Mouse (Mus musculus): ENCODE data around the gene Chchd5. TPM values are rescaled to one million over a fixed set of nuclear protein-coding genes. Genes with fewer than 3 reads are reported as not detected.

Gene Chchd5
- polyA plus RNA-seq, 1 experiment from 2014 or later, result 21.8 TPM

DNA sequence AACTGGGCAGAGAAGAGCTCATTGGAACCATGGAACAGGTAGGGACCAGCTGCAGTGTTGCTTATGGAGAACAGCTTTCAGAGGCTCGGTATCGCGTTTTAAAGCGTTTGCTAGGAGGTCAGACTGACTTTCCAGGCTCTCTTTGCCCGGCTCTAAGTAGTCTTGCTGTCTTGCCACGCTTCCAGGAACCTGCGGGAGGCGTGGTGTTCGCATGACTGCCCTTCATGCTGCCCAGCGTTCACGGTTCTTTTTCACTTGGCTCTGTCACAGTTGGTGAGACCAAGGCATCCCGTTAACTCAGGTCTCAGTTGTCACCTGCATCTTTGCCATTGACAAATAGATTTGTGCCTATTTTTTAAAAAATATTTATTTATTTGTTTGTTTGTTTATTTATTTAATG is 11.4 kb upstream of the Chchd5 start:
- Histone ChIP-seq H3K9ac (no peak overlapping the region), H3K36me3 (replicated peaks) (peaks cover 91% of the 10 kb centered on the region), H3K27me3 (no peaks in the 10 kb centered on the region), H3K4me2 (no peak overlapping the region), H3K4me3 (replicated peaks) (no peak overlapping the region), H3K4me1 (no peaks in the 10 kb centered on the region), H3K9me3 (no peaks in the 10 kb centered on the region), H3K27ac (no peak overlapping the region)
- WGBS, result 89% methylated on average over 12 of the region's 12 CpGs
- no peak for ATAC-seq (ENCODE audit: low FRiP score)

DNA sequence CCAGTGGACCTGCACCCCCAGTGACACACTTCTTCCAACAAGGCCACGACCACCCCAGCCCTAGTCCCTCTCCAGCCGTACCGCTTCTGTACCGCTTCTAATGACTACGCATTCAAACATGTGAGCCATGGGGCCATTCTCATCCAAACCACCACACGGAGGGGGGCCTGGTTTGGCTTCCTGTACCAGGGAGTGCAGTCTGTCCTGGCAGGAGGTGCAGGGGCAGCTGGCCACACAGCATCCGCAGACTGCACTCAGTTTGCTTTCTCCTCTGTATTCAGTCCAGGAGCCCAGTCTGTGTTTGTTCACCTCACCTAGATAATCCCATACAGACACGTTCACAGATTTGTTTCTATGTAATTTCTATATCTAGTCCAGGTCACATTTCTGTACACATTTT is 7.5 kb upstream of the Chchd5 start:
- 98% methylated on average over 8 of the region's 8 CpGs for WGBS
- Histone ChIP-seq H3K4me3 (replicated peaks) (no peak overlapping the region), H3K27me3 (no peaks in the 10 kb centered on the region), H3K27ac (no peak overlapping the region), H3K36me3 (replicated peaks) (peaks cover 92% of the 10 kb centered on the region), H3K4me1 (no peaks in the 10 kb centered on the region), H3K9me3 (no peaks in the 10 kb centered on the region), H3K9ac (no peak overlapping the region), H3K4me2 (no peak overlapping the region)
- ATAC-seq (ENCODE audit: low FRiP score), result no peak

DNA sequence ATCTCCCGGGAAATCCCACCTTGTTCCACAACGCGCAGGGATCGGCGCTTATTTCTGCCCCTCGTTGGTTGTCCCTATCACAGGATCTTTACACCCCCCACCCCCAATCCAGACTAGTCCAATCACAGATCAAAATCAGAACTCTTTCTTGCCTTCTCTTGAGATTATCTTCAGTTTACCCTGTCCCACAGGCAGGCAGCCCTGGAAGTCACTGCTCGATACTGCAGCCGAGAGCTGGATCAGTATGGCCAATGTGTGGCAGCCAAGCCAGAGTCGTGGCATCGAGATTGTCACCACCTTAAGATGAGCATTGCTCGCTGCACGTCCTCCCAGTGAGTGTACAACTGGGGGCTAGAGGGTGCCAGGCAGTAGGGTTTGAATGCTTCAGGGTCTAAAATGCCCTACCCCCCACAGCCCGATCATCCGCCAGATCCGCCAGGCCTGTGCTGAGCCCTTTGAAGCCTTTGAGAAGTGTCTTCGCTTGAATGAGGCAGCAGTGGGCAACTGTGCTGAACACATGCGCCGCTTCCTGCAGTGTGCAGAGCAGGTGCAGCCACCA is 566 bp downstream of the Chchd5 start:
- peak overlapping the region; percentile 78 for H3K4me2 ChIP-seq
- H3K4me3 ChIP-seq (replicated peaks), result peak overlapping the region; percentile 61
- WGBS, result 38% methylated on average over 18 of the region's 18 CpGs

DNA sequence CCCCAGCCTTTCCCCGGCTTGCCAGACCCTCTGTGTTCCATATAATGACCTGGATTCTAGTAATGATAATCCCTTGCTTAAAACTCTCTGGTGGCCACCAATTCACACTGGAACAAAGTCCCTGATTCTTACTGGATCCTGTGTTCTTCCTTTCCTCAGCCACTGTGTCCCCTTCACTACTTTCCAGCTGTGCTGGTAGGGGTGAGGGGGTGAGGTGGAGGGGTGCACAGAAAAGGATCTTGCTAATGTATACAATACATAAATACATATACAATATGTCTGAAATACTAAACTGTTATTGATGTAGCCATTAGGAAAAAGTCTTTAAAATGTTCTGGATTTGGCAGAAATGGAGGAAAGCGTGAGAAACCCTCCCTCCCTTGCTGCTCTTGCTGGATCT is 1.3 kb downstream of the Chchd5 start:
- Histone ChIP-seq H3K4me1 (peaks cover 15% of the 10 kb centered on the region), H3K27ac (no peak overlapping the region), H3K4me3 (replicated peaks) (no peak overlapping the region), H3K9ac (no peak overlapping the region), H3K9me3 (0 out of 2 replicates have a peak, but pooled peaks cover 6% of the 10 kb centered on the region), H3K4me2 (peak overlapping the region; percentile 78), H3K36me3 (replicated peaks) (peaks cover 48% of the 10 kb centered on the region), H3K27me3 (no peaks in the 10 kb centered on the region)
- 98% methylated on average over 2 of the region's 2 CpGs for WGBS
- ATAC-seq (ENCODE audit: low FRiP score), result no peak

More for the DNA sequence above, 566 bp downstream of the Chchd5 start:
- peak; percentile 21; the same call in 1 of the 2 replicates for ATAC-seq (ENCODE audit: low FRiP score)
- peak overlapping the region; percentile 85 for H3K27ac ChIP-seq
- H3K9ac ChIP-seq, result peak overlapping the region; percentile 71
- peaks cover 55% of the 10 kb centered on the region for H3K36me3 ChIP-seq (replicated peaks)
- H3K9me3 ChIP-seq, result 0 out of 2 replicates have a peak, but pooled peaks cover 6% of the 10 kb centered on the region
- peaks cover 15% of the 10 kb centered on the region for H3K4me1 ChIP-seq
- no peaks in the 10 kb centered on the region for H3K27me3 ChIP-seq

DNA sequence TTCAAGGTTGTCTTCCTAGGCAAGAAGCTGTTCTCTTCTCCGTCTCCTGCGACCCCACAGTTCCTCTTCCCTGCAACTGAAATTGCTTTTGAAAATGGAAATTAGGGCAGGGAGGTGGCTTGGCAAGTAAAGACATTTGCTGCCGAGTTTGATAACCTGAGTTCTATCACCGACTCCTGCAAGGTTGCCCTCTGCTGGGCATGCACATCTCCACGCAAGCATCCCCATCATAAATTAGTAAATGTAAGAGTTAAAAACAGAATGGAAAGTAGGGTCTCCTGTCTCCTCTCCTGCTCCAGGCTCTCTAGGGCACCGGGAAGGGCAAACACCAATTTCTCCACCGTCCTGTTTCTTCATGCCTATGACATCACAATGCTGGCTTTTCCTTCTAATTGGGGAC is 2.7 kb downstream of the Chchd5 start:
- Histone ChIP-seq H3K4me3 (replicated peaks) (no peak overlapping the region), H3K27ac (no peak overlapping the region), H3K9ac (no peak overlapping the region), H3K4me2 (no peak overlapping the region), H3K27me3 (no peaks in the 10 kb centered on the region), H3K36me3 (replicated peaks) (peaks cover 34% of the 10 kb centered on the region), H3K9me3 (0 out of 2 replicates have a peak, but pooled peaks cover 6% of the 10 kb centered on the region), H3K4me1 (peaks cover 15% of the 10 kb centered on the region)
- WGBS, result 95% methylated on average over 7 of the region's 7 CpGs
- no peak for ATAC-seq (ENCODE audit: low FRiP score)

DNA sequence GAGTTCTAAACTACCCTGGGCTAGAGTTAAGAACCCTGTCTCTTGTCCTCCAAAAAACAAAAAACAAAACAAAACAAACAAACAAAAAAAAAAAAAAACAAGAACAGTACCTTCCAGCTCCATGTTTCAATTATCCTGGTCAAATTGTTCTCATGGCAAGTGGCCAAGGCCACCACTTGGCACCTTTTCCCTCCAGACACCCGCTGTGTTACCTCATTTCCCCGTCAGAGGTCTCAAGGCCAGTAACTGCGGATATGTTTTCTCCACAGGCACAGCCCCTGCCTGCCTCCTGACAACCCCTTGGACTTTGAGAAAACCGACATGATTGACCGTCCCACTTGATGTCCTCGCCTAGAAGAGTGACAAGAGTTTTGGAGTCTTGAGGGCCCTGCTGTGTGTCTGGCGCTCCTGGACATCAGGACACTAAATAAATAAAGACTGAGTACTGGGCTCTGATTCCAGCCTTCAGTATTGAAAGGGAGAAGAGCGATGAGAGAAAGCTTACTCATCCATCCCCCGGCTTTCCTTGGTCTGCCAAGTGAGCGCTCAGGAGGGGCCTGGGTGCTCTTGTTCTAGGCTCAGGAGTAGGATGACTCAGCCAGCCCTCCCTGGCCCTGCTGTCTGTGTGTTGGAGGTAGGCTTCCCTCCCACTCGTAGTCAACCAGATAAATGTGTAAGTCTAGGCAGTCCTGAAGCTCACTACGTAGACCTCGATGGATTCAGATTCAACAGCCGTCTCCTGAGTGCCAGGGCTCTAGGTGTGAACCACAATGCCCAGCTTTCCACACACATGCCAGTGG is 3.7 kb downstream of the Chchd5 start:
- ATAC-seq (ENCODE audit: low FRiP score), result no peak
- no peak overlapping the region for H3K27ac ChIP-seq

DNA sequence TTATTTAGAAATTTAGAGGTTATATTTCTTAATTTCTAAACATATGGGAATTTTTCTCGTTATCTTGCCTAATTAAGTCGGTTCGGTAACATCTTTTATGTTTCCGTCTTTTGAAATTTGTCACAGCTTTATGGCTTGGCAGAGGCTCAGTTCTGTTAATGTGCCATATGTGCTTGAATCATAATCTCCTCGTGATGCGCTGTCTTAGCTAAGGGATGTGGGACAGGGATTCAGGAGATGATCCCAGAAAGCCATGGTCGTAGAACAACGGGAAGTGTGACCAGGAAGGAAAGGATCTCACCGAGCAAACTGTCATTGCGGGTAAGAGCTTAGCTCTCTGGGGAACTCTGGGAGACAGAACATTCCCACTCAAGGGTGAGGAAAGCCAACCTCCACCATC is 10.4 kb downstream of the Chchd5 start:
- no peak overlapping the region for H3K27ac ChIP-seq
- H3K4me2 ChIP-seq, result no peak overlapping the region
- H3K4me1 ChIP-seq, result no peaks in the 10 kb centered on the region
- no peaks in the 10 kb centered on the region for H3K27me3 ChIP-seq
- no peak overlapping the region for H3K9ac ChIP-seq
- H3K36me3 ChIP-seq (replicated peaks), result no peaks in the 10 kb centered on the region
- WGBS, result 82% methylated on average over 10 of the region's 10 CpGs
- no peak overlapping the region for H3K4me3 ChIP-seq (replicated peaks)
- ATAC-seq (ENCODE audit: low FRiP score), result no peak
- H3K9me3 ChIP-seq, result no peaks in the 10 kb centered on the region

More for the DNA sequence above, 3.7 kb downstream of the Chchd5 start:
- no peak overlapping the region for H3K4me2 ChIP-seq
- peaks cover 30% of the 10 kb centered on the region for H3K36me3 ChIP-seq (replicated peaks)
- H3K4me1 ChIP-seq, result peaks cover 15% of the 10 kb centered on the region
- no peak overlapping the region for H3K4me3 ChIP-seq (replicated peaks)
- WGBS, result 96% methylated on average over 14 of the region's 14 CpGs
- H3K27me3 ChIP-seq, result no peaks in the 10 kb centered on the region
- H3K9me3 ChIP-seq, result 0 out of 2 replicates have a peak, but pooled peaks cover 6% of the 10 kb centered on the region
- H3K9ac ChIP-seq, result no peak overlapping the region

DNA sequence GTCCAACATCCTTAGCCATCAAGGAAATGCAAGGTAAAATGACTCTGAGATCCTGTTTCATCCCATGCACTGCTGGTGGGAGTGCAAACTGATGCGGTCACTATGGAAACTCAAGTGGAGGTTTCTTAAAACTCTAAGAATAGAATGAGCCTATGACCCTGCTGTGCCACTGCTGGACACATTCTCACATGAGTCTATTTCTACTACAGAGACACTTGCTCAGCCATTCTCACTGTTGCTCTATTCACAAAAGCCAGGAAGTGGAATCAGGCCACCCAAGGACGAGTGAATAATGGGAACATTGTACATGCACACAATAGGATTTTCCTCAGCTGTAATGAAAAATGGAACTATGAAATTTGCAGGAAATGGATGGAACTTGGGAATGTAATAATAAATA is 19.3 kb downstream of the Chchd5 start:
- no peak overlapping the region for H3K4me2 ChIP-seq
- 35% methylated on average over 2 of the region's 2 CpGs for WGBS
- no peak overlapping the region for H3K4me3 ChIP-seq (replicated peaks)
- no peaks in the 10 kb centered on the region for H3K36me3 ChIP-seq (replicated peaks)
- H3K9me3 ChIP-seq, result no peaks in the 10 kb centered on the region
- ATAC-seq (ENCODE audit: low FRiP score), result no peak
- no peak overlapping the region for H3K9ac ChIP-seq
- no peaks in the 10 kb centered on the region for H3K4me1 ChIP-seq
- no peak overlapping the region for H3K27ac ChIP-seq
- no peaks in the 10 kb centered on the region for H3K27me3 ChIP-seq

DNA sequence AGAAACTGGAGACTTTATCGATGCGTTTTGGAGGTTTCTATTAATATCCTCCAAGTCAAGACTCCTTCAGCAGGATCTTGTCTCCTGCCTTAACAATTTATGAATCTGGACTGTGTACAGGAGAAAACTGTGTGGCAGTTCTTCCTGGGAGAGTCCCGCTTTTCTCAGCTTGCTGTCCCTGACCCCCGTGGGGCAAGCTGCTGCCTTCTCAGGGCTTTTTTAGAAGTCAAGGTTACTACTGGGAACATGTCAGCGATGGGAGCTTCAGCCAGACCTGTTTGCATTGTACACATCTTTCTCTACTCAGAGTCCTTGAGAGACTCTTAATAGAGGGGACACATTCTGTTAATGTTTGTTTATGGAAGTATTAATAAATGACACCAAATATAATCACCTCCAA is 20.9 kb downstream of the Chchd5 start:
- no peaks in the 10 kb centered on the region for H3K27me3 ChIP-seq
- no peak overlapping the region for H3K27ac ChIP-seq
- H3K9ac ChIP-seq, result no peak overlapping the region
- no peak for ATAC-seq (ENCODE audit: low FRiP score)
- no peak overlapping the region for H3K4me2 ChIP-seq
- WGBS, result 90% methylated on average over 5 of the region's 5 CpGs
- no peaks in the 10 kb centered on the region for H3K9me3 ChIP-seq
- H3K36me3 ChIP-seq (replicated peaks), result no peaks in the 10 kb centered on the region
- H3K4me1 ChIP-seq, result no peaks in the 10 kb centered on the region
- no peak overlapping the region for H3K4me3 ChIP-seq (replicated peaks)

DNA sequence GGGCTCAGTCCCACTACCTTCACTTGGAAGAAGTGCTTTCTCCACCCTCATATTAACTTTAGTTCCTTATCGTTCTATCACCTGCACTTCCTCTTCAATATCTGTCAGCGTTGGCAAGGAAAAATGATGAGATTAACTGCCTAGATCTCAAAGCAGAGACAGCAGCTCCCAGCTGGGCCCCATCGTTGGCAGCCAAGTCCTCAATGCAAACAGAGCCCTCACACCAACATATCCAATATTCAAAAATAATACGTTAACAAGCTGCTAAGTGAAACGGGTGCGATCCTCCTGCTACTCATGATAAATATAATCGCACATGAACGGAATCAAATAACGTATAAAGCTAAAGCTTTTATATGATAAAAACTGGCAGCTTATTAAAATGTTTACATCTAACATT is 21.6 kb downstream of the Chchd5 start:
- no peak for ATAC-seq (ENCODE audit: low FRiP score)
- Histone ChIP-seq H3K4me1 (no peaks in the 10 kb centered on the region), H3K27ac (no peak overlapping the region), H3K4me3 (replicated peaks) (no peak overlapping the region), H3K4me2 (no peak overlapping the region), H3K36me3 (replicated peaks) (no peaks in the 10 kb centered on the region), H3K27me3 (no peaks in the 10 kb centered on the region), H3K9ac (no peak overlapping the region), H3K9me3 (no peaks in the 10 kb centered on the region)
- WGBS, result 90% methylated on average over 9 of the region's 9 CpGs

DNA sequence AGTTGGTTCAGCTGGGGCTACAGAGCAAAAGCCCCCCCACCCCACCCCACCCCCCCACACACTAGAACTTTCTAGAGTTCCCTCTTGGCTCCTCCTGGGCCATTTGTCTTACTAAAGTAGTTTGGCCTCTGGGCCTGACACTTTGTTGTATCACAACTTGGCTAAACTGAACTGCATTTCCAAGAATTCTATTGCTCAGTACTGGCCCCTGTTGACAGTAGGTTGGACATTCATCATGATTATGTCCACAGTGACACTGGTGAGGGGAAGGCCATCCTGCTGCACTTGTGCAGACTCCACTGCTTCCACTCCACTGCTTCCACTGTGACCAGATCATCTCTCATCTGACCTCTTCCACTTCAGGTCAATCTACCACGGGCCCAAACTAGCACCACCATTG is 23.3 kb downstream of the Chchd5 start:
- H3K9me3 ChIP-seq, result no peaks in the 10 kb centered on the region
- ATAC-seq (ENCODE audit: low FRiP score), result no peak
- no peaks in the 10 kb centered on the region for H3K36me3 ChIP-seq (replicated peaks)
- 84% methylated on average over 1 of the region's 1 CpGs for WGBS
- no peak overlapping the region for H3K4me3 ChIP-seq (replicated peaks)
- no peaks in the 10 kb centered on the region for H3K27me3 ChIP-seq
- no peaks in the 10 kb centered on the region for H3K4me1 ChIP-seq
- H3K4me2 ChIP-seq, result no peak overlapping the region
- no peak overlapping the region for H3K27ac ChIP-seq
- H3K9ac ChIP-seq, result no peak overlapping the region

DNA sequence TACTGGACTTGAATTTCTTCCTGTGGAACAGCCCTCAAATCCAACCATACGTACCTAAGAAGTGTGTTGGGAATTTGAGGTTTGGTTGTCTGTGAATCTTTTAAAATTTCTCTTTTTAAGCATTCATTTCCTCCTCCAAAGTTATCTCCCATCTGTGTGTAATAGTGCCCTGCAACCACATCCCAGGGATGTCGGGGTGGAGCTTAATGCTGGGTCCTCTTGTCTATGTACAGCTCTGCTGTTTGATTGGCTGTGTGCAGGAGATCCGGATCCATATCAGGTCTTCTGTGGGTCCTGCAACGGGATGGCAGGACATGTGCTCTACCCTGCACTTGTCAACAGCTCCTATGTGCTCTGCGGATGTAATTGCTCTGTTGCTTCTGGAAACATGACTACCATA is 35.3 kb downstream of the Chchd5 start:
- no peaks in the 10 kb centered on the region for H3K36me3 ChIP-seq (replicated peaks)
- no peak overlapping the region for H3K4me3 ChIP-seq (replicated peaks)
- no peaks in the 10 kb centered on the region for H3K27me3 ChIP-seq
- H3K4me2 ChIP-seq, result no peak overlapping the region
- no peak overlapping the region for H3K9ac ChIP-seq
- no peak overlapping the region for H3K27ac ChIP-seq
- no peaks in the 10 kb centered on the region for H3K9me3 ChIP-seq
- no peak for ATAC-seq (ENCODE audit: low FRiP score)
- 0 out of 2 replicates have a peak, but pooled peaks cover 7% of the 10 kb centered on the region for H3K4me1 ChIP-seq
- 86% methylated on average over 5 of the region's 5 CpGs for WGBS

All from forebrain, embryonic 12.5 days (tissue).